Mouse (Mus musculus): ENCODE results near the gene Mief2. TPM values are rescaled to one million over a fixed set of nuclear protein-coding genes. Genes with fewer than 3 reads are reported as not detected.

The Mief2 gene
- polyA plus RNA-seq, 1 experiment from 2014 or later, result 8.5 TPM

DNA sequence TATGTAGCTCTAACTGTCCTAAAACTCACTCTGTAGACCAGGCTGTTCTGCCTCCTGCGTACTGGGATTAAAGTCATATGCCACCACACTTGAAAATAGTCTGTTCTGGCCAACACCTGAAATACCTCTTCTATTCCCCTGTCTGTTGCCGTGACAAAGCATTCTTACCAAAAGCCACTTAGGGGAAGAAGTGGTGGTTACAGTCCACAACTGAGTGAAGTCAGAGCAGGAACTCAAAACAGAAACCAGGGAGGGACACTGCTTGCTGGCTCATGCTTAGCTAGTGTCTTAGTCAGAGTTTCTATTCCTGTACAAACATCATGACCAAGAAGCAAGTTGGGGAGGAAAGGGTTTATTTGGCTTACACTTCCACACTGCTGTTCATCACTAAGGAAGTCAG, 41.1 kb downstream of the Mief2 start:
- no peak overlapping the region for H3K27ac ChIP-seq (replicated peaks)
- H3K9me3 ChIP-seq (ENCODE audit: control insufficient read depth, low read length), result no peaks in the 10 kb centered on the region
- H3K27me3 ChIP-seq (ENCODE audit: control insufficient read depth, insufficient read depth, low read length), result no peaks in the 10 kb centered on the region
- no peaks in the 10 kb centered on the region for H3K36me3 ChIP-seq (ENCODE audit: control insufficient read depth, insufficient read depth, low read length)
- TF ChIP-seq EP300 (optimal IDR thresholded peaks at IDR 0.05), result no peak
- no peak for TF ChIP-seq CTCF (IDR thresholded peaks at IDR 0.05; ENCODE audit: low read depth)
- no peak overlapping the region for H3K4me2 ChIP-seq (replicated peaks; ENCODE audit: low read depth)
- peak; percentile 86 for ATAC-seq (ENCODE audit: low FRiP score, low TSS enrichment)
- no peak for DNase-seq (ENCODE audit: low spot score)
- H3K9ac ChIP-seq (ENCODE audit: low read length), result no peak overlapping the region
- H3K4me1 ChIP-seq (replicated peaks; ENCODE audit: control insufficient read depth, insufficient read depth), result no peaks in the 10 kb centered on the region
- WGBS, result 68% methylated on average over 2 of the region's 2 CpGs
- H3K4me3 ChIP-seq (ENCODE audit: low read depth, low read length), result no peak overlapping the region

DNA sequence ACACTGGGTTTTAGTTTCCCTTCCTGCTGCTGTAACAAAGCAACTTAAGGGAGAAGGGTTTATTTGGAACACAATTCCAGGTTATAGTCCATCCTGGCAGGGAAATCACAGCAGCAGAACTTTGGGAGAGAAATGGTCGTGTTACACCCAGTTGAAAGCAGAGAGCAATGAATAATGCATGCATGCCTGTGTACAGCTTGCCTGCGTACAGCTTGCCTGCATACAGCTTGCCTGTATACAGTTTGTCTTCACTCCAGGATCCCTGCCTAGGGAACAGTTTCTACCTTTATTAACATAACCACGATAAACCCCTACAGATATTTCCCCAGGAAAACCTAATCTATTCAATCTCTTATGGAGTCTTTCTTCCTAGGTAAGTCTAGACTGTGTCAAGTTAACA, 42.6 kb downstream of the Mief2 start:
- ATAC-seq (ENCODE audit: low FRiP score, low TSS enrichment), result no peak
- no peak for DNase-seq (ENCODE audit: low spot score)

DNA sequence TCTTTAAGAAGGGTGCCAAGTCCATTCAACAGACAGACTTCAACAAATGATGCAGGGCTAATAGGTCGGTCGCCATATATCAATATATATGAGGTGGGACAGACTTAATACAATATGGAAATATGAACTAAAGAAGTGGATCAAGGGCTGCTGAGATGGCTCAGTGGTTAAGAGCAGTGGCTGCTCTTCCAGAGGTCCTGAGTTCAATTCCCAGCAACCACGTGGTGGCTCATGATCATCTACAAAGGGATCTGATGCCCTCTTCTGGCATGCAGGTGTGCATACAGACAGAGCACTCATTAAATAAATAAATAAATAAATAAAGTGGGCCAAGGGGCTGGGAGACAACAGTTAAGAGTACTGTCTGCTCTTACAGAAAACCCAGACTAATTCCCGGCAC, 44.0 kb downstream of the Mief2 start:
- no peak overlapping the region for H3K27ac ChIP-seq (replicated peaks)
- H3K4me1 ChIP-seq (replicated peaks; ENCODE audit: control insufficient read depth, insufficient read depth), result 0 out of 2 replicates have a peak, but pooled peaks cover 6% of the 10 kb centered on the region
- H3K36me3 ChIP-seq (ENCODE audit: control insufficient read depth, insufficient read depth, low read length), result no peaks in the 10 kb centered on the region
- no peaks in the 10 kb centered on the region for H3K9me3 ChIP-seq (ENCODE audit: control insufficient read depth, low read length)
- no peak for DNase-seq (ENCODE audit: low spot score)
- ATAC-seq (ENCODE audit: low FRiP score, low TSS enrichment), result no peak
- TF ChIP-seq EP300 (optimal IDR thresholded peaks at IDR 0.05), result no peak
- peak; percentile 32 for TF ChIP-seq CTCF (IDR thresholded peaks at IDR 0.05; ENCODE audit: low read depth)
- no peak overlapping the region for H3K9ac ChIP-seq (ENCODE audit: low read length)
- WGBS, result 86% methylated on average over 4 of the region's 4 CpGs
- no peaks in the 10 kb centered on the region for H3K27me3 ChIP-seq (ENCODE audit: control insufficient read depth, insufficient read depth, low read length)
- H3K4me2 ChIP-seq (replicated peaks; ENCODE audit: low read depth), result no peak overlapping the region
- H3K4me3 ChIP-seq (ENCODE audit: low read depth, low read length), result no peak overlapping the region

More for the DNA sequence above, 42.6 kb downstream of the Mief2 start:
- TF ChIP-seq EP300 (optimal IDR thresholded peaks at IDR 0.05) (no peak), CTCF (IDR thresholded peaks at IDR 0.05; ENCODE audit: low read depth) (no peak)
- Histone ChIP-seq H3K9ac (ENCODE audit: low read length) (no peak overlapping the region), H3K4me2 (replicated peaks; ENCODE audit: low read depth) (no peak overlapping the region), H3K4me3 (ENCODE audit: low read depth, low read length) (no peak overlapping the region), H3K36me3 (ENCODE audit: control insufficient read depth, insufficient read depth, low read length) (no peaks in the 10 kb centered on the region), H3K4me1 (replicated peaks; ENCODE audit: control insufficient read depth, insufficient read depth) (0 out of 2 replicates have a peak, but pooled peaks cover 2% of the 10 kb centered on the region), H3K27ac (replicated peaks) (no peak overlapping the region), H3K9me3 (ENCODE audit: control insufficient read depth, low read length) (no peaks in the 10 kb centered on the region), H3K27me3 (ENCODE audit: control insufficient read depth, insufficient read depth, low read length) (no peaks in the 10 kb centered on the region)
- WGBS, result 86% methylated on average over 3 of the region's 3 CpGs

DNA sequence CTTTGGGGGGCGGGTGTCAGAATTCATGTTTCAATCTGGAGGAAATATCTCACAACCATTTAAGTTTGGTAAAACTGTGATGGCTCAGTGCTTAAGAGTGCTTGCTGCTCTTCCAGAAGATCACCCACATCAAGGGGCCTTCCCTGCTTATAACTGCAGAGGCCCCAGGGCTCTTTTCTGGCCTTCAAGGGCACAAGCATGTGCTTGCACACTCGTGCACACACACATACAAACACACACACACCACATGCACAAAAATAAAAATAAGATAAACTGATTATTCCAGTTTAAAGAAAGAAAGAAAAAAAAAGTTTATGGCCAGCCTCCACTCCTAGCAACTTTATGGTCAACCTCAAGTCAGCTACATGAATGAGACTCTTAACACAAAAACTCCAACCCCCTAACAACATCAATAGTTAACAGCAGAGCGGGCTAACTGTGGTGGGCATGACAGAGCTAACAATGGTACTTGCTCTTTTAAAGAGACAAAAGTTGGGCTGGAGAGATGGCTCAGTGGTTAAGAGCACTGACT, 46.0 kb downstream of the Mief2 start:
- no peaks in the 10 kb centered on the region for H3K36me3 ChIP-seq (ENCODE audit: control insufficient read depth, insufficient read depth, low read length)
- no peak for DNase-seq (ENCODE audit: low spot score)
- no peaks in the 10 kb centered on the region for H3K9me3 ChIP-seq (ENCODE audit: control insufficient read depth, low read length)
- H3K27me3 ChIP-seq (ENCODE audit: control insufficient read depth, insufficient read depth, low read length), result no peaks in the 10 kb centered on the region
- no peak for ATAC-seq (ENCODE audit: low FRiP score, low TSS enrichment)
- H3K9ac ChIP-seq (ENCODE audit: low read length), result no peak overlapping the region
- no peak overlapping the region for H3K27ac ChIP-seq (replicated peaks)
- H3K4me3 ChIP-seq (ENCODE audit: low read depth, low read length), result no peak overlapping the region
- H3K4me2 ChIP-seq (replicated peaks; ENCODE audit: low read depth), result no peak overlapping the region
- H3K4me1 ChIP-seq (replicated peaks; ENCODE audit: control insufficient read depth, insufficient read depth), result peaks cover 6% of the 10 kb centered on the region; the same call in 1 of the 2 replicates
- TF ChIP-seq EP300 (optimal IDR thresholded peaks at IDR 0.05), result no peak
- TF ChIP-seq CTCF (IDR thresholded peaks at IDR 0.05; ENCODE audit: low read depth), result no peak
- WGBS, result 88% methylated on average over 3 of the region's 3 CpGs

DNA sequence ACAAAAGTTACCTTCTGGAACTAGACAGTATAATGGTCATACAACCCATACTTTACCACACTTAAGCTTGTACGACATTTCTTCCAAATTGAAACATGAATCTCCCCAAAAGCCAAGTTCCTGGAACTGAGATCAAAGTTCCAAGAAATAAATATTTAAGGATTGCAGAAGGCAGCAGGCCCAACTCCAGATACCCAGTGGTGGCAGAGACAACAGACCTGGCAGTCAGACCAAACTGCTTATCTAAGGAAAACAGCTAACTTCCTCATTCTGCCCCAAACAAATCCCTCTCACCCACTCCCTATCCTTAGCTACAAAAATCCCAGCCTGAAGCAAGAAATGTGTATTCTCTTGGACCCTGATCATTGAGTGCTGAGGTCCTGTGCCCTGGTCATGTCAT, 46.6 kb downstream of the Mief2 start:
- TF ChIP-seq CTCF (IDR thresholded peaks at IDR 0.05; ENCODE audit: low read depth) (no peak), EP300 (optimal IDR thresholded peaks at IDR 0.05) (no peak)
- Histone ChIP-seq H3K36me3 (ENCODE audit: control insufficient read depth, insufficient read depth, low read length) (no peaks in the 10 kb centered on the region), H3K4me2 (replicated peaks; ENCODE audit: low read depth) (no peak overlapping the region), H3K9ac (ENCODE audit: low read length) (no peak overlapping the region), H3K27ac (replicated peaks) (no peak overlapping the region), H3K4me3 (ENCODE audit: low read depth, low read length) (no peak overlapping the region), H3K4me1 (replicated peaks; ENCODE audit: control insufficient read depth, insufficient read depth) (peaks cover 8% of the 10 kb centered on the region), H3K9me3 (ENCODE audit: control insufficient read depth, low read length) (no peaks in the 10 kb centered on the region), H3K27me3 (ENCODE audit: control insufficient read depth, insufficient read depth, low read length) (no peaks in the 10 kb centered on the region)
- ATAC-seq (ENCODE audit: low FRiP score, low TSS enrichment) (no peak), DNase-seq (ENCODE audit: low spot score) (no peak)
- WGBS, result 48% methylated on average over 1 of the region's 1 CpGs

DNA sequence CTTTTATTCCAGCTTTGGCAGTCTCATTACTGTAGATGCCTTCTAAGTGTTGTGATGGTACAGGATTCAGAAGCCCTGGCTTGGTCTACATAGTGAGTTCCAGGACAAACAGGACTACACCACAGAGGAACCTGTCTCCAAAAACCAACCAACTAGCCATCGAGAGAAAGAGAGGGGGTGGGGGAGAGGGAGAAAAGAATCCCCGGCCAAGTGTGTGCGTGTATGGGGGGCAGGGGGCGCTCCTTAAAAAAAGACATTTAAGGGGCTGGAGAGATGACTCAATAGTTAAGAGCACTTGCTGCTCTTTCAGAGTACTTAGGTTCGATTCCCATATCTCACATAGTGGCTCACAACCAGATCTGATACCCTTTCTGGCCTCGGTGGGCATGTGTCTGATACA, 47.4 kb downstream of the Mief2 start:
- Histone ChIP-seq H3K4me3 (ENCODE audit: low read depth, low read length) (no peak overlapping the region), H3K27ac (replicated peaks) (no peak overlapping the region), H3K4me1 (replicated peaks; ENCODE audit: control insufficient read depth, insufficient read depth) (peaks cover 15% of the 10 kb centered on the region), H3K36me3 (ENCODE audit: control insufficient read depth, insufficient read depth, low read length) (no peaks in the 10 kb centered on the region), H3K4me2 (replicated peaks; ENCODE audit: low read depth) (peak overlapping the region; percentile 96), H3K9ac (ENCODE audit: low read length) (no peak overlapping the region), H3K9me3 (ENCODE audit: control insufficient read depth, low read length) (no peaks in the 10 kb centered on the region), H3K27me3 (ENCODE audit: control insufficient read depth, insufficient read depth, low read length) (no peaks in the 10 kb centered on the region)
- WGBS, result 40% methylated on average over 6 of the region's 6 CpGs
- DNase-seq (ENCODE audit: low spot score), result no peak
- no peak for ATAC-seq (ENCODE audit: low FRiP score, low TSS enrichment)
- TF ChIP-seq EP300 (optimal IDR thresholded peaks at IDR 0.05), result no peak
- no peak for TF ChIP-seq CTCF (IDR thresholded peaks at IDR 0.05; ENCODE audit: low read depth)

Measured in stomach, postnatal 0 days (tissue).